Mouse (Mus musculus): ENCODE measurements around the gene Ovgp1.
"Not testable (repeated sequence)": the region's sequence is repeated elsewhere in the genome, so short reads cannot be mapped to it uniquely, and the experiment has no call there.

Gene Ovgp1

DNA sequence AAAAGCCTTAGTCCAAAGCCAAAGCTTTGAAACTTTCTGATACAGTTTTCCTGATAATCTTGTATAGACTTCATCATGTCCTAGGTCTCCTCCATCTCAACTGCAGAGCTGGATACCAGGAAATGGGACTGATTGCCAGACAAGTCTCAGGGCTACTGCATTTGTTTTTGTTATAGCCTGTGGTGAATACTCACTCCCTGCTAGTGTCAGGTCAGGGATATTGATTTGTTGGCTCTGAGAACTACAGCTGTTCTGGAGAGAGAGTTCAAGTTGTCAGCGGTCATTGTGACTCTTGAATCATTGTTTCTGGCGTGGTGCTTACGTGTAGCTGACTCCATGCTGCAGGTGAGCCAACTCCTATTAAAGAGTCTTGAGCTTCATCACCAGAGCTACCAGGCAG, at the start of gene Ovgp1:
Gene Ovgp1 (plus strand): TSS at position 301 of the 400 bp plus-strand sequence.
- DNase-seq (ENCODE audit: low read depth): no peak

DNA sequence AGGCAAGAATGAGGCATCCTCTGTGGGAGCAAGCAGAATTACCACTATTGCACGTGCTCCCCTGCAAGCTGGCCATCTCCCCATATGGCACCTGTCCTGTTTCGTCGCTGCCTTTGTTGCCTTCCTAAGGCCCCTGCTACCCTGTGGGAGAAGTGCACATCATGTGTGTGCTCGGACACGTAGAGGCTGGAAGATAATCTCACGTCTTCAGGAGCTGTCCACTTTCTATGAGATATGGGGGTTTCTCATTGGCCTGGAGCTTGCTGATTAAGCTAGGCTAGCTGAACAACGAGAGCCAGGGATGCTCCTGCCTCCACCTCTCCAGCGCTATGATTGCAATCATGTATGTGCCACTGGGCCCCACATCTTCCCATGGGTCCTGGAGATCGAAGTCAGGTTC, 48.9 kb upstream of the Ovgp1 start:
- no peak for DNase-seq (ENCODE audit: low read depth)

- no peak for DNase-seq (ENCODE audit: low read depth)
Observed at GRCm38 (mm10) chr3:105927561-105928194, 45.8 kb upstream of the Ovgp1 start.

- no peak for DNase-seq (ENCODE audit: low read depth)
Observed at GRCm38 (mm10) chr3:105928195-105928569, 45.3 kb upstream of the Ovgp1 start.

DNA sequence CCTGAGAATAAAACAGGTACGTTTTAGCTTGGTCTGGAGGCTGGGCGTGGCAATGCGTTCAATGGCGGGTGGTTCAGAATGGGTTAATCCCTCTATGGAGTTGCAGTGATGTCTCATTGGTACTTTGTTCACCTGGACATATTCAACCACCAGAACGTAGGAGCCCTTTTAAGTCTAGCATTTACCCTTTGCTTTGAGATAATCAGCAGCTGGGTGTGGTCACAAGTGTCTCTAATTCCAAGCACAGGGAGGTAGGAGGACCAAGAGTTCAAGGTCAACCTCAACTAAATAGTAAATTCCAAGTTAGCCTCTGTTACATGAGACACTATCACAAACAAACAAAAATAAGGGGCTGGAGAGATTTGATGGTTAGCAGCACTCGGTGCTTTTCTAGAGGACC, 44.7 kb upstream of the Ovgp1 start:
- DNase-seq (ENCODE audit: low read depth): no peak

GRCm38 (mm10) chr3:105929821-105930220, 43.7 kb upstream of the Ovgp1 start:
- no peak for DNase-seq (ENCODE audit: low read depth)

DNA sequence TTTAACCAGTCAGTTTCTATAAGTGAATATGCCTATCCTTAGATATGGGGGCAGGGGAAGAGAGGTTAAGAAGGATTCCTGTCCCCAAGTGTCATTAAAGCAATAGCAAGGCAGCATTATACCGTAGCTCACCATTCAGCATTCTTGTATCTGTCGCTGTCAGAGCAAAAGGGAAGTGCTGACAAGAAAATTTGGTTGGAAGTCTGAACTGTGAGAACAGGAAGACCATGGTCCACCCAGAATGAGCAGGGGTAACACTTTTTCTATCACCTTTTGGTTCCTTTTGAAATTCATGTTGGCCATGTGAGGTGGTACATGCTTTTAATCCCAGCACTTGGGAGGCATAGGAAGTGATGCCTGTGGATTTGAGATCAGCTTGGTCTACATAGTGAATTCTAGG, 42.4 kb upstream of the Ovgp1 start:
- no peak for DNase-seq (ENCODE audit: low read depth)

DNA sequence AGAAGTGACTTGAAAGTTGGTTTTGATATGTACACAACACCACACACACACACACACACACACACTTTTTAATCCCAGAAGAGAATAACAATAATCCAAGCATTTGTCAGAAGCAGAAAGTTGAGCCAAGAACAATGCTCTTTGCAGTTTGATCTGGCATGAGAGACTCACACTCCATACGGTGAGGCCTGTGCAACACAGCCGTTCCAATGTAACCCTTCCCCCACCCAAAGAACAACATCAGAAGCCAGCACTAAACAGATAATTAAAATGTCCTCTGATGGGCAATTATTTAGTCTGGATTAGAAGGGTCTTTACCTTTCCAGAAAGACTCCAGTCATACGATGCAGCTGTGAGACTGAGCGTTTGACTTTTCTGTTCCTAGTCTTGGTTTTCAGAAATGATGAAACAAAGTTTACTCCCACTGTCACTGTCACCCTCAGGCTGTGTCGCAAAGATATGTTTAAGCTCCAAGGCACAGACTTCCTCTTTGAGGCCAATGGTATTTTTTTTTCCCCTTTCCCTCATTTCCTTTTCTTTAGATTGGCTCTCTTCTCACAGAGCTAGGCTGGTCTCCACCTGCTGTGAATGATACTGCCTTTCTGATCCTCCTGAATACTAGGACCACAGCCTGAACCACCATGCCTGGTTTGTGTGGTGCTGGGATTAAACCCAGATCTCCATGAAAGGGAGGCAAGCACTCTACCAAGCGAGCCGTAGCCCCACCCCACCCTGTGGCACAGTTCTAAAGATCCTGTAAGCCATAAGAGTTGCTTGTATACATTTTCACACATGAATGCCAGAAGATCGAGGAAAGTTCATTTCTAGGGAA, 41.1 kb upstream of the Ovgp1 start, which contains the start of gene I830077J02Rik:
Gene I830077J02Rik (minus strand): TSS at position 425 of the 832 bp plus-strand sequence.
- DNase-seq (ENCODE audit: low read depth): no peak

DNA sequence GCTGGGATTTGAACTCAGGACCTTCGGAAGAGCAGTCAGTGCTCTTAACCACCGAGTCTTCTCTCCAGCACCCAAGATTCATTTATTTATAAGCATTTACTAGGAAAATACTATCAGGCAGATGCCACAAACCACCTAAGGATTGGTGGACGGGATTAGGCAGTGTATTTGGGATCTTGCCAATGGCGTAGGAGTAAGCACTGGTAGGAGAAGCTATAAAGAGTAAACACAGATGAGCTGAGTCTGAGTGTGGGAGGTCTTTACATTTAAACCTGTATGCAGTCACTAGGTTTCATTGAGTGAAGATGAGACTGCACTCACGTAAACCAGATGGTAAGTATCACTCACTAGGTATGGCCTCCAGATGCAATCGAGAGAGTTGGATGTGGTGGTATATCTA, 39.6 kb upstream of the Ovgp1 start:
- no peak for DNase-seq (ENCODE audit: low read depth)

- peak; percentile 36 for DNase-seq (ENCODE audit: low read depth)
Observed at GRCm38 (mm10) chr3:105935033-105935432, 38.5 kb upstream of the Ovgp1 start.

GRCm38 (mm10) chr3:105936111-105936510, 37.4 kb upstream of the Ovgp1 start:
- no peak for DNase-seq (ENCODE audit: low read depth)

- DNase-seq (ENCODE audit: low read depth): no peak
Observed at GRCm38 (mm10) chr3:105951348-105951747, 22.2 kb upstream of the Ovgp1 start.

- DNase-seq (ENCODE audit: low read depth): no peak
Observed at GRCm38 (mm10) chr3:105957235-105957634, 16.3 kb upstream of the Ovgp1 start.

GRCm38 (mm10) chr3:105958204-105958603, 15.3 kb upstream of the Ovgp1 start:
- no peak for DNase-seq (ENCODE audit: low read depth)

DNA sequence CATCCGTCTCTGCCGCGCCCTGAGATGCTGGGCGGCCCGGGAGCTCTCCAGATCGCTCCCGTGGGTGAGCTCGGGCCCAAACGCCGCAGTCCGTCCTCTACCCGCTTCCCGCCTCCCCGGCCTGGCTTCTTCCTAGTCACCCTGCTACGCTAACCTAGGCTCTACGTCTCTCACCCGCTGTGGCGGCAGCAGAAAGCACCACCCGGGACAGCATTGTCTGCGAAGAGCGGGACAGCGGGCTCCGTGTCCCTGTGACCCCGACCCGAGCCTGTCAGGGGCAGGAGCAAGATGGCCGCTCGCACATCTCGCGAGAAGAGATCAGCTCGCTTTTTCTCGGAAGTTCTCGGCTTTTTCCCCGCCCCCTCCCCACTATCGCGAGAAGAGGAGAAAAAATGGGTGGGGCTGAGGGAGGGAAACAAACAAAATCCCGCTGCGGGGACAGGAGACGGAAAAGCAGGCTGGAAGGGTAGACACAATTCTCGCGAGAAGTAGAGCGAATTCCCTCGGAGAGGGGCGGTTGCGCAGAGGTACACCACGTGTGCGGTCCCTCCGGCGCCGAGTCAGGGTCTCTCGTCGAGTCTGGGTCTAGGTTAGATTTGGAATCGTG, 14.4 kb upstream of the Ovgp1 start, which contains the start of gene Wdr77:
Gene Wdr77 (plus strand): TSS at position 396 of the 607 bp plus-strand sequence.
- DNase-seq (ENCODE audit: low read depth): peak; percentile 96

DNA sequence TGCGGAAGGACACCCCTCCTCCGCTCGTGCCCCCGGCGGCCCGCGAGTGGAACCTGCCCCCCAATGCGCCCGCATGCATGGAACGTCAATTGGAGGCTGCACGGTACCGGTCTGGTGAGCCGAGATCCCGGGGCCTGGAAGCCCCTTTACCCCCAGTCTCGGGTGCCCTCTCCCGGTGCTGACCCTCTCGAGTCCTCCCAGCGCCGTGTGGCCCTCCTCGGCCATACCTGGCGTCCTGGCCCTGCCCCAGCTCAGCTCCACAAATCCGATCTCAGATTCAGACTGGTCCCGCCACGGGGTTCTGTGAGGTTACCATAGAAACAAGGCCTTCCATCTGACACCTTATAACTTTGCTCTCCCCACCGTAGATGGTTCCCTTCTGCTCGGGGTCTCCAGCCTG, 13.9 kb upstream of the Ovgp1 start:
- no peak for DNase-seq (ENCODE audit: low read depth)

DNA sequence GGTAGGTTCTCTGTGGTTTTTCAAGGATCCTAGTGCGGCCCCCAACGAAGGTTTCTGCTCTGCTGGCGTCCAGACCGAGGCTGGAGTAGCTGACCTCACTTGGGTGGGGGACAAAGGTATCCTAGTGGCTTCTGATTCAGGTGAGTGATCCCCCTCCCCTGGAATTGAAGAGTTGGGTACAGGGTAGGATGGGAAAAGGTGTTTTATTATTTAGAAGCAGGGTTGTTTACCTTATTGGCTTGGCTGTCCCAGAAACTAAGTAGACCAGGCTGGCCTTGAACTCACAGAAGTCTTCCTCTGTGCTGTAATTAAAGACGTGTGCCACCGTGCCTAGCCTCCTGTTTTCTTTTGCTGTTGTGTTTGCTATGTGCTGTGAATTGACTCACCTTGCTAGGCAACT, 13.5 kb upstream of the Ovgp1 start, which contains the start of gene Atp5f1:
Gene Atp5f1 (minus strand): TSS at position 101 of the 400 bp plus-strand sequence.
- no peak for DNase-seq (ENCODE audit: low read depth)

DNA sequence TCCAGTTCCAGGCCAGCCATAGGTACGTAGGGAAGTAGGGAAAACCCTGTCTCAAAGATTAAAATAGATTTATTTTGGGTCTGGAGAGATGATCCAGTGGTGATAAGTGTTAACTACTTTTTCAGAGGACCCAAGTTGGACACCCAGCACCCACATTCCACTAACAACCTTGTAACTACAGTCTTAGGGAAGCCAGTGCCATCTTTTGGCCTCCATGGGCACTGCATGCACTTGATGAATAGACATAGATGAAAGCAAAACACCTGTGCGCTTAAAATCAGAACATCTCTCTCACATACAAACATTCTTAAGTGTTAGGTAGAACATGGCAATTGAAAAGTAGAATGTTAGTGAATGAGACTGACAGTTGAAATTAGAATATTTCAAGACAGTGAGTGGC, 12.8 kb upstream of the Ovgp1 start:
- no peak for DNase-seq (ENCODE audit: low read depth)

DNA sequence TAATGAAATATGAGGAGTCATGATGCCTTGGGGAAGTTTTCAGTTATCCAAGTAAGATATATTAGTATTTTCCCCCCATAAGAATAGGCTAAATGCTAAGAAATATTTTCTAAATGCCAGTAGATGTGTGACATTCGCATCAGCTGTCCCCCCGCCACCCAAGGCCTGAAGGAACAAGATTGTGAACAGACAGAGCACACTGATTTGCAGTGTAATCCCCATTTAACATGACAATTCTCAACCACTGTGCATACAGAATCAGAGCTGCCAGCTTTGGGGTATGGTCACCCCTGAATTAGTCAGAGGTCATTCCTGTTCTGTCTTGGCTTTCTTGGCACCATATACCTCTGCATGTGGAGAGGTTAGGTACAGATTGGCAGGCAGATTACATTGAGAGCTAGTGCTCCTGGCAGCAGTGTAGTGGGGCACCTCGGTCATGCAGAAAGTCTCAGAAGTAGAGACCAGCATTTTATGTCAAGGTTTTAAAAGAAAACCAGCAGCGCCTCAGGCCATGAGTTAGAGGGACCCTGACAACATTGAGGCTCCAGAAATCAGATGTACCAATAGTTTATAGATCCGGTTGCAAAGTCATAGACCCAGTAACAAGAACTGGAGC, 1.6 kb upstream of the Ovgp1 start:
- DNase-seq (ENCODE audit: low read depth): no peak

DNA sequence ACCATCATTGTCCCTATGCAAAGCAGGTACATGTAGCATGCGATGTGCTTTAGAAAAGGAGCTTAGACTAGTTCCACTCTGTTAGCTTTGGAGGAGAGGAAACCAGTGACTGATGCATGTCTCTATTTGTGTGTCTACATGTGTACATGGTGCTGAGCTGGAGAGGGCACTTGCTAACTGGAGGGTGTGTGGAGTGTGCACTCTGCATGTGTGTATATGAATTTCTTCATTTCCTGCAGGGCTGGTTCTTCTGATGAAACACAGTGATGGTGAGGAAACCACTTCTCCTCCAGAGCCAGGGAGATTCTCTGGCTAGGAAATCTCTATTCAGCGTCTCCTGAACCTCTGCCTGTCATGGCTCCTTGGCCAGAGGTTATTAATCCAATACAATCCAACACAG, 663 bp downstream of the Ovgp1 start:
- no peak for DNase-seq (ENCODE audit: low read depth)

- DNase-seq (ENCODE audit: low read depth): not testable (repeated sequence)
Observed at GRCm38 (mm10) chr3:105989611-105990010, 16.1 kb downstream of the Ovgp1 start.

GRCm38 (mm10) chr3:105991653-105992283, 18.3 kb downstream of the Ovgp1 start:
- DNase-seq (ENCODE audit: low read depth): peak; percentile 21

Data from fibroblast of lung, adult 2 months (primary cell).